Mouse (Mus musculus) 3134 (cell line): Measurements from ENCODE around the gene Vwa7.
A peak's percentile ranks its signal among the peaks of the same experiment; 100 is the strongest.

Source experiments
- DNase-seq: peaks from one replicate; pipeline ENCODE4 v3.0.0-alpha.2; 2011; ENCODE audit warnings: low spot score; ENCODE audit not compliant: insufficient read length; ENCODE audit errors: extremely low read depth

Gene Vwa7

DNA sequence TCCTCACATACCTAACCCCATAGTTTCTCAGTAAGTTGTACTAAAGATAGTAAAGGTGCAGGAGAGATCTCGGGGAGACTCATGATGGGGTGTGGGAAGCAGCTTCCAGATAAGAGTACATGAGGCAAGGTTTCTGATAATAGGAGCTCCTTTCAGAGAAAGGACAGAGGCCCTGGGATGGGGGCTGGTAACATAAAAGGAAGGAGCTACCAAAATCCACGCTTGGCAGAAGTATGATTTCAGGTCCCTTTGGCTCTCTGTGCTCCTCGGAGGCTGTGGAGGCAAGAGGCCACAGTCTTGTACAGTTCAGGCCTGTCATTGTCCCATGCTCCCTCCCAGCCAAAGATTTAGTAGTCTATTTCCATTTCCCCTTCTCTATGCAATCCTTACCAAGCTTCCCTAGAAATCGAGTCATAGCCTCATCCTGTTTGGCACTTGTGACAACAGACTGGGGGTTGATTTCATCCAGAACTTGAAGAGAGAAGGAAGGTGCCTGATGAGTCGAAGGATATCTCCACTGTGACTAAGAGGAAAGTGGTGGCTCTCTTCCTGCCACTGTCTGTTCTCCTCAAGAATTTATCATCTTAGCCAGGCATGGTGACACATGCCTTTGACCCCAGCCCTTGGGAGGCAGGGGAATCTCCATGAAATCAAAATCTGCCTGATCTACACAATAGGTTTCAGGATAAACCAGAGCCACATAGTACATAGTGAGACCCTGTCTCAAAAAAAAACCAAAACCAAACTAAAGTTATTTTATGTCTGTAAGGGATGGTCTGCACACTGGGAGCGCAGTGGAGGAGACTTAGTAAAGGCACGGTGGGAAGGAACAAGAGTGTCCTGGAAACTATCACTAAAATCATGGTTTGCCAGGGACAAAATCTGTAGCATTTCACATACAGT, 28.8 kb downstream of the Vwa7 start:
- DNase-seq, result no peak

- DNase-seq, result no peak
These were observed 29.7 kb downstream of the Vwa7 start for GRCm38 (mm10) chr17:35045807-35046680.

GRCm38 (mm10) chr17:35046681-35047455, 30.5 kb downstream of the Vwa7 start, which contains the start of gene Msh5:
TSS of gene Msh5 (minus strand) at chr17:35046745.
- DNase-seq, result peak; percentile 100

GRCm38 (mm10) chr17:35047688-35048087, 31.3 kb downstream of the Vwa7 start:
- no peak for DNase-seq

DNA sequence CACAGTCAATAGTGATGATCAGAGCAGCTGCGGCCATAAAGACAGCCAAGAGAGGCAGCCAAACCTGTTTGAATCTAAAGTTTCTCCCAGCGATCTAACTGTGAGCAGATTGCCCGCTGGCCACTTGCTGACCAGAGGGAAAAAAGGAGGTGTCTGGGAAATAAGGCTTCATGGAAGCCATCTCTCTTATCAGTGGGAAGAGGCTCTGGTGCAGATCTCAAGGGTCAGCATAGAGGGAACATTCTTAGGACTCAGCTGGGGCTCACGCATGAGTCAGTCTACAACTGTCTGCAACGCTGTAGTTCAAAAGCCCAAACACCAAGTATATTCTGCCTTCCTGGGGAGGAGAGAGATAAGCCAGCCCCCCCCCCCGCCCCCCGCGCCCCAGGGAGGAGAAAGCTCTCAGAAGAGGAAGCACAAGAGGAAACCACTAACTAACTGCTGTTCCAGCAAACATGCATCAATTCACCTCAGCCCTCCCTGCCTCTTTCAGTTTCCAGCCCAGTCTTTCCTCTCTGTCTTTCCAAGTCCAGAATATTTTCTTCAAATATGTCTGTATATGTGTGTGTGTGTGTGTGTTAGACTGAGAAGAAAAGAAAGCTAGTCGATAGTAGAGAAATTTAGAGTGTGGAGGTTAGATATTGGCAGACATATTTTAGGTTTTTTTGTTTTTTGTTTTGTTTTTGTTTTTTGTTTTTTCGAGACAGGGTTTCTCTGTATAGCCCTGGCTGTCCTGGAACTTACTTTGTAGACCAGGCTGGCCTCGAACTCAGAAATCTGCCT, 32.0 kb downstream of the Vwa7 start:
- DNase-seq, result no peak

DNA sequence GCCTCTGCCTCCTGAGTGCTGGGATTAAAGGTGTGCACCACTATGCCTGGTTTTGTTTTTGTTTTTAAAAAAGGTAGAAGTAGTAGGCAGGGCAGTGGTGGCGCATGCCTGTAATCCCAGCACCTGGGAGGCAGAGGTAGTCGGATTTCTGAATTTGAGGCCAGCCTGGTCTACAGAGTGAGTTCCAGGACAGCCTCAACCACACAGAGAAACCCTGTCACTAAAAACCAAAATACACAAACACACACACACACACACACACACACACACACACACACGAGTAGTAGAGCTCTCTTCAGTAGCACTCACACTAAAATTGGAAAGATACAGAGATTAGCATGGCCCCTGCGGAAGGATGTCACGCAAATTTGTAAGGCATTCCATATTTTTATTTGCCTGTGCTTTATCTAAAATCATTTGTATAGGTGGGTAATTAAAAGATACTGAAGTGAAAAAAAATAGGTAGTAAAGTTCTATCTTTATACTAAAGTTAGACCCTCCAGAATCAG, 32.6 kb downstream of the Vwa7 start:
- DNase-seq, result no peak

- DNase-seq, result peak; percentile 70
These were observed 33.2 kb downstream of the Vwa7 start, which contains the start of gene Clic1 for GRCm38 (mm10) chr17:35049561-35050016. TSS of gene Clic1 (plus strand) at chr17:35049966.

DNA sequence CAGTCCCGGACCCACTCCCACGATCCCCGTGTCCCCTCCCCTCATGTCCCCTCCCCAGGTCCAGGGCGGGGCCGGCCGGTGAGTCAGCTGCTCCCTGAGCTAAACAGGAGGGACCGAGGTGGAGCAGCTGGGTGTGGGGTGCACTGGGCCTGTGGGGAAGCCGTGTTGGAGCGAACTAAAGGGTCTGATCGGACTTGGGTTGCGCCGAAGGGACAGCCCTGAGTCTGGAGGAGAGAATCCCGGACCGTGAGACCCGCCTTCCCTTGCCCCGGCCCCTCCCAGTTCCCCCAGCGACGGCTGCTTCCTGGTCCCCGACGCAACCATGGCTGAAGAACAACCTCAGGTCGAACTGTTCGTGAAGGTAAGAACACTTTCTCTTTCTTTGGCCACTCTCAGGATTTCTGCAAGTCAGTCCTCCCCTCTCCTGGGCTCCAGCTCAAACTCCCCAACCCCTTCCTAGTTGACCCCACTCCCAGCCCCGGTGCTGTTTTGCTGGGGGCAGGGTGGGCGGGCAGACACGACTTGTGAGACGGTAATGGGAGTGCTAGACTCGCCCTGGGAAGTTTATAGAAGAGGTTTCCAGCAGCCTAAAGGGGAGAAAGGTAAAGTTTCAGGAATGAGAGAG, 33.9 kb downstream of the Vwa7 start:
- DNase-seq, result peak; percentile 85

DNA sequence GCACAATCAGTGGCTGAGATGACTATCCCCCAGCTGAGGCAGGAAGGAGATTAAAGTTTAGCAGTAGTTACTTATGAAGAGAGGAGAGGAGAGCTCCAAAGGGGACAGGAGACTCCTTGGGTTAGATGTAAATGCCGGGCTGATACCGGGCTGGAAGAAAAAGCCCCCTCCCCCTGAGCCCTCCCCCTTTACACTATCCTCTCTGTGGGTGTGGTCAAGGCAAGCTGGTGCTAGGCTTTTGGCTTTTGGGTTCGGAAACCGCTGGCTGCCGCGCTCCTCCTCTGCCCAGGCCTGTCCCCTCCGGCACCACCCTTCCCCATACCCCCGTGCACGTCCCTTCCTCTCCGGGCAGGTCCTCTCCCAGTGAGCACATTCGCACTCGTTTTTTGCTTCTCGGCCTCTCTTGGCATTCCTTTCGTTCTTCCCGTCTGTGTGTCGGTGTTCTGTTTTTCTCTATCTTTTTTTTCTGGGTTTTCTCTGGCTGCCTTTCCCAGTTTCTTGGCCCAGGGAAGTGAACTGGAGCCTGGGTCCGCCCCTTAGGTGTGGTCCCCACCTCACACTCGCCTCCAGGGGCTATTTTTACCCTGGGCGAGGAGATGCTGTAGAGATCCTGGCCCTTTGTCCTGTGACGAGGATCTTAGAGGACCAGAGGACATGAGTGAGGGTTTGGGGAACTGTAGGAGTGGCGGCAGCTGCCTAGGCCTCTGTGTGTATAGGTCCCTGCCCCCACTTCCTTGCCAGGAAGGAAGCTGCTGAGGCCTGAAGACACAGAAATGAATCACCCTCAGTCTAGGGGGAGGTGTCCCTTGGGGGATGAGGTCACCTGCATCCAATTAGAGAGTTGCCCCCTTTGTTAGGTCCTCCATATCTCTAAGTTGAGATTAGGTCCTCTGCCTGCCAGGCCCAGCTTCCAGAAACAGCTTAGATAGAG, 35.0 kb downstream of the Vwa7 start:
- peak; percentile 81 for DNase-seq

DNA sequence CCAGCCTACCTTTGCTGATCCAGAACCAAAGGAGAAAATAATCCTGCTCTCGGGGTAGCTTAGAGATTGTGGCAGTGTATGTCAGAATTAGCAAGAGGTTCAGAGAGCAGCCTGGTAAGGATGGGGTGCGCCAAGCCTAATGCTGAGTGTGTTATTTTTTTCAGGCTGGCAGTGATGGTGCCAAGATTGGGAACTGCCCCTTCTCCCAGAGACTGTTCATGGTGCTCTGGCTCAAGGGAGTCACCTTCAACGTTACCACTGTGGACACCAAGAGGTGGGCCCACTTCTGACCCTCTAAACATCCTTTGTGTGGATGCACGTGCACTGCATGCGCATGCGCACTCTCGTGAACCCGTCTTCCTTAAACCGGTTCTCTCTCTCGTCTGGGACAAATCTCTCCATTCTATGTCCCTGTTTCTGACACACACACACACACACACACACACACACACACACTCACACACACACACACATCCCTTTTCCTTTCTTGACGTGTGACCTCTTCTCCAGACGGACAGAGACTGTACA, 36.0 kb downstream of the Vwa7 start:
- DNase-seq, result no peak

DNA sequence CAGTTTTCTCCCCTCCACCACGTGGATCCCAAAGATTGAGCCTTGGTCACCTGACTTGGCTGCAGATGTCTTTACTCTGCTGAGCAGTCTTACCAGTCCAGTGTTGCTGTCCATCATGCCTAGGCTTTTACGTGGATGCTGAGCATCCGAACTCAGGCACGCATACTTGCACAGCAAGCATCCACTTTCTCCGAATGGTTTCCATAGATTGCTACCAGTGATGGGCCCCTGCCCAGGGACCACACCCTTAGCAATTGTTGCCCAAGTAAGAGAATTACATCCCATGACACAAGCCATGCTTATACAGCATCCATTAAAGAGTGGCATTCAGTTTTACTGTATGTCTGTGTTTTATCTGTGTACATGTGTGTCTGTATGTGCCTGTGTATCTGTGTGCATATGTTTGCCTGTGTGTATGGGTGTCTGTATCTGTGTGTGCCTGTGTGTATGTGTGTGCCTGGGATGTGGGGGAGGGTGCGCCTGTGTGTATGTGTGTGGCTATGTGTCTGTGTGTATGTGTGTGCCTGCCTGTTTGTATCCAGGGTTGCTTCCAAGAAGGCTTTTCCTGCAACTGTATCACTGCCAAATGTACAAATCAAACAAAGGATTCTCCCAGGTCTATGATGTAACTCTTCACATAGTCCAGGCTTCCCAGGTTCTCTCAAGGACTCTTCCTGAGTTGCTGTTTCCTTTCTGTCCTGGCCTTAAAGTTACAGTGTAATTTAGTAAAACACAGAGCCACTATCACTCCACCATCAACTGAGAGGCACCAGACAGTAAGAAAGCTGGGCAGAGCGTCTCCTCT, 39.5 kb downstream of the Vwa7 start:
- no peak for DNase-seq

DNA sequence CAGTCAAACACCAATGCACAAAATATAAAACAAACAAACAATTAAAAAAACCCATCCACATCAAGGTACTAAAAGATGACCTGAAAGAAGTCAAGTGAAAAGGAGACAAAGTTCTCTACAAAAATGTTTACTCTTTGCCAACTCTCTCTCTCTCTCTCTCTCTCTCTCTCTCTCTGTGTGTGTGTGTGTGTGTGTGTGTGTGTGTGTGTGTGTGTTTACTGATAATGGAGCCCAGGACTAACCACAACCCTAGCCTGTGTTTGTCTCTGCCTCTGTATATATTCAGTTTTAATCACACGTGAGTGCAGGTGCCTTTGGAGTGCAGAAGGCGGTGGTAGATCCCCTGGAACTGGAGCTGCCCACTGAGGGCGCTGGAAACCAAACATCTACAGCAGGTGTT, 40.7 kb downstream of the Vwa7 start:
- DNase-seq, result no peak

- DNase-seq, result no peak
These were observed 41.9 kb downstream of the Vwa7 start for GRCm38 (mm10) chr17:35058316-35058715.

GRCm38 (mm10) chr17:35058911-35059892, 42.8 kb downstream of the Vwa7 start, which contains the start of gene Ddah2:
TSS of gene Ddah2 (plus strand) at chr17:35059035.
- DNase-seq, result peak; percentile 80

GRCm38 (mm10) chr17:35060071-35060470, 43.7 kb downstream of the Vwa7 start:
- no peak for DNase-seq
